Mouse (Mus musculus) liver, adult 2 months (tissue): Measurements from ENCODE around the gene Ldb3. TPM values are rescaled to one million over a fixed set of nuclear protein-coding genes. Genes with fewer than 3 reads are reported as not detected.
A peak's percentile ranks its signal among the peaks of the same experiment; 100 is the strongest.

Experiments used
- DNase-seq: peaks from one replicate; pipeline ENCODE4 v3.0.0-alpha.2; 2011; ENCODE audit warnings: low read depth, low spot score; ENCODE audit errors: extremely low read depth
- H3K27ac ChIP-seq: fragments of 200-500 bp; replicated peaks from 2 replicates; pipeline ENCODE4 v1.5.1; 2012; ENCODE audit warnings: low read depth, mild to moderate bottlenecking, control low read depth, inconsistent platforms, low read length; ENCODE audit not compliant: insufficient read depth
- H3K27me3 ChIP-seq: fragments of 200-500 bp; 2 replicates; pipeline ENCODE4 v1.6.1; 2012; ENCODE audit warnings: mild to moderate bottlenecking, moderate library complexity, low read length, inconsistent platforms; ENCODE audit not compliant: control insufficient read depth, insufficient read depth
- H3K36me3 ChIP-seq: fragments of 200-500 bp; 2 replicates; pipeline ENCODE4 v1.6.1; 2012; ENCODE audit warnings: low read length, inconsistent platforms; ENCODE audit not compliant: control insufficient read depth, insufficient read depth
- H3K4me1 ChIP-seq: fragments of 200-500 bp; 2 replicates; pipeline ENCODE4 v1.6.1; 2011; ENCODE audit warnings: low read length; ENCODE audit not compliant: control insufficient read depth, insufficient read depth
- H3K4me3 ChIP-seq: fragments of 200-500 bp; 2 replicates; pipeline ENCODE4 v1.5.1; 2011; ENCODE audit warnings: low read depth, mild to moderate bottlenecking, control low read depth, low read length, moderate library complexity; ENCODE audit not compliant: insufficient read depth
- H3K79me2 ChIP-seq: fragments of 200-500 bp; 2 replicates; pipeline ENCODE4 v1.6.1; 2012; ENCODE audit warnings: inconsistent platforms, mild to moderate bottlenecking, low read length, moderate library complexity; ENCODE audit not compliant: control insufficient read depth, insufficient read depth
- H3K9ac ChIP-seq: fragments of 200-500 bp; 2 replicates; pipeline ENCODE4 v1.6.1; 2012; ENCODE audit warnings: low read depth, mild to moderate bottlenecking, control low read depth, inconsistent platforms, low read length
- CTCF ChIP-seq: fragments of 200-500 bp; IDR thresholded peaks from 2 replicates; pipeline ENCODE4 v1.5.1; 2011; ENCODE audit warnings: low read depth, low read length, control low read depth
- POLR2A ChIP-seq: fragments of 200-500 bp; IDR thresholded peaks from 2 replicates; pipeline ENCODE4 v1.6.1; 2011; ENCODE audit warnings: low read length, control low read depth; ENCODE audit not compliant: insufficient read depth; ENCODE audit errors: extremely low read depth
- WGBS: fragments of 180-500 bp; shearing (Covaris S2); methylation state at CpG from one replicate; pipeline ENCODE4 v1.1.7; 2018; 5-methylcytosine and 5-hydroxymethylcytosine counted together
- polyA plus RNA-seq: library from polyadenylated mRNA; depleted of rRNA; stranded (reverse); fragments of >200 nt; gene quantifications from 2 replicates; pipeline ENCODE4 v1.2.3, GENCODE M21; 2012
- total RNA-seq: library from RNA; depleted of rRNA; stranded (reverse); fragments of >200 nt; gene quantifications from 2 replicates; pipeline ENCODE4 v1.2.3, GENCODE M21; 2014

Gene Ldb3
- total and polyA plus RNA-seq, 2 experiments, result 0.06 to 0.18 TPM

GRCm38 (mm10) chr14:34502475-34503324 is 85.8 kb downstream of the Ldb3 start:
- WGBS, result under 1% methylated on average over 76 of the region's 115 CpGs
- Histone ChIP-seq H3K27ac (peak overlapping the region; percentile 96), H3K4me1 (peaks cover 14% of the 10 kb centered on the region), H3K4me3 (peak overlapping the region; percentile 98), H3K27me3 (no peaks in the 10 kb centered on the region), H3K9ac (peak overlapping the region; percentile 100), H3K79me2 (peaks cover 22% of the 10 kb centered on the region; the same call in 1 of the 2 replicates), H3K36me3 (no peaks in the 10 kb centered on the region)
- peak; percentile 55 for DNase-seq
- TF ChIP-seq POLR2A (0 out of 2 replicates have a peak, but pooled peaks have one; percentile 29), CTCF (no peak)

- peak overlapping the region; percentile 98 for H3K4me3 ChIP-seq
- peak; percentile 59 for DNase-seq
- H3K4me1 ChIP-seq, result peaks cover 20% of the 10 kb centered on the region
- H3K27ac ChIP-seq, result peak overlapping the region; percentile 96
- H3K79me2 ChIP-seq, result peaks cover 27% of the 10 kb centered on the region; the same call in 1 of the 2 replicates
- under 1% methylated on average over 77 of the region's 77 CpGs for WGBS
- TF ChIP-seq POLR2A (peak; percentile 41; the same call in 1 of the 2 replicates), CTCF (no peak)
- H3K27me3 ChIP-seq, result no peaks in the 10 kb centered on the region
- H3K36me3 ChIP-seq, result no peaks in the 10 kb centered on the region
- H3K9ac ChIP-seq, result peak overlapping the region; percentile 96
Observed at GRCm38 (mm10) chr14:34501804-34502474, 86.5 kb downstream of the Ldb3 start.

- H3K27ac ChIP-seq, result peak overlapping the region; percentile 96
- H3K9ac ChIP-seq, result peak overlapping the region; percentile 96
- peaks cover 27% of the 10 kb centered on the region; the same call in 1 of the 2 replicates for H3K79me2 ChIP-seq
- peak; percentile 66 for DNase-seq
- H3K4me1 ChIP-seq, result peaks cover 20% of the 10 kb centered on the region
- 1% methylated on average over 16 of the region's 16 CpGs for WGBS
- H3K27me3 ChIP-seq, result no peaks in the 10 kb centered on the region
- no peaks in the 10 kb centered on the region for H3K36me3 ChIP-seq
- TF ChIP-seq CTCF, result no peak
- peak overlapping the region; percentile 98 for H3K4me3 ChIP-seq
Observed at GRCm38 (mm10) chr14:34501447-34501803, 87.1 kb downstream of the Ldb3 start.

DNA sequence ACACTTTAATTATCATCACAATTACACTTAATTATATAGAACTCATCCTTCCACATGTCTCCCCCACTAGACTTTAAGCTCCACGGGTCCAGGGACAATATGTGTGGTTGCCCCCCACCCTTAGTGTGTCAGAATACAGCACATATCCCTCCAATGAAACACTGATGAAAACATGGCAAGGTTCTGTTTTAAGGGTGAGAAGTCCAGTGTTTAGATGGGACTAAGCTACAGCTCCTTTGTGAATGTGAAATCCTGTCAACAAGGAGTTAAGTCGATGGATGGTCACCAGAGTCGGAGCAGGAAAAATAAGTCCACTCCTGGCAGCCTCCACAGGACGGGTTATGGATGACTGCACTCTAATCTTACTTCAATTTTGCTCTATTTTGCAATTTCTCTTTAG is 88.2 kb downstream of the Ldb3 start:
- H3K36me3 ChIP-seq, result no peaks in the 10 kb centered on the region
- no peaks in the 10 kb centered on the region for H3K27me3 ChIP-seq
- no peak overlapping the region for H3K27ac ChIP-seq
- H3K9ac ChIP-seq, result no peak overlapping the region
- H3K4me3 ChIP-seq, result no peak overlapping the region
- DNase-seq, result no peak
- H3K79me2 ChIP-seq, result peaks cover 30% of the 10 kb centered on the region; the same call in 1 of the 2 replicates
- TF ChIP-seq POLR2A, result no peak
- TF ChIP-seq CTCF, result no peak
- H3K4me1 ChIP-seq, result peaks cover 22% of the 10 kb centered on the region
- WGBS, result 9% methylated on average over 4 of the region's 4 CpGs

- Histone ChIP-seq H3K27me3 (no peaks in the 10 kb centered on the region), H3K4me3 (no peak overlapping the region), H3K4me1 (peaks cover 20% of the 10 kb centered on the region), H3K27ac (no peak overlapping the region), H3K9ac (no peak overlapping the region), H3K79me2 (peaks cover 30% of the 10 kb centered on the region; the same call in 1 of the 2 replicates), H3K36me3 (no peaks in the 10 kb centered on the region)
- no peak for DNase-seq
- no peak for TF ChIP-seq CTCF
- TF ChIP-seq POLR2A, result no peak
- 50% methylated on average over 4 of the region's 4 CpGs for WGBS
Observed at GRCm38 (mm10) chr14:34499664-34500063, 88.8 kb downstream of the Ldb3 start.
